Mouse (Mus musculus) cerebellum, adult 9-11 months (tissue): ENCODE data around the gene Tulp1.
"Not testable (repeated sequence)": the region's sequence is repeated elsewhere in the genome, so short reads cannot be mapped to it uniquely, and the experiment has no call there.

Source experiments
- DNase-seq: peaks from one replicate; pipeline ENCODE4 v3.0.0; 2022

The Tulp1 gene

DNA sequence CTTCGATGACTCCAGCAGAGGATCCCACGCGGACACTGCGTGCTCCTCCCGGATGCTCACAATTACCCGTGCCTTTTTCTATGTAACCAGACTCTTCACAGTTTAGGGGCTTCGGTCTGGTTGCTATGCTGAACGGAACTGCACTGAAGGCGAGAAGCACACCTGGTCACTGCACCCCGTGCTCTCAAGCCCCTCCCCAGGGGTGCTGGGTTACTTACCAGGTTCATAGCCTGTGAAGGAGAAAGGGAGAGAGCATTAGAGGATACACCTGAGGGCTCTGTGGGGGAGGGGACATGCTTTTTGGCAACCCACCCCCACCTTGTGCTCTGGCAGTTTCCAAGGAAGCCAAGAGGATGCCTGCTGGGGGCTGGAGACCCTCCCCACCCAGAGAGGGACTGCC is 29.8 kb downstream of the Tulp1 start:
- no peak for DNase-seq

DNA sequence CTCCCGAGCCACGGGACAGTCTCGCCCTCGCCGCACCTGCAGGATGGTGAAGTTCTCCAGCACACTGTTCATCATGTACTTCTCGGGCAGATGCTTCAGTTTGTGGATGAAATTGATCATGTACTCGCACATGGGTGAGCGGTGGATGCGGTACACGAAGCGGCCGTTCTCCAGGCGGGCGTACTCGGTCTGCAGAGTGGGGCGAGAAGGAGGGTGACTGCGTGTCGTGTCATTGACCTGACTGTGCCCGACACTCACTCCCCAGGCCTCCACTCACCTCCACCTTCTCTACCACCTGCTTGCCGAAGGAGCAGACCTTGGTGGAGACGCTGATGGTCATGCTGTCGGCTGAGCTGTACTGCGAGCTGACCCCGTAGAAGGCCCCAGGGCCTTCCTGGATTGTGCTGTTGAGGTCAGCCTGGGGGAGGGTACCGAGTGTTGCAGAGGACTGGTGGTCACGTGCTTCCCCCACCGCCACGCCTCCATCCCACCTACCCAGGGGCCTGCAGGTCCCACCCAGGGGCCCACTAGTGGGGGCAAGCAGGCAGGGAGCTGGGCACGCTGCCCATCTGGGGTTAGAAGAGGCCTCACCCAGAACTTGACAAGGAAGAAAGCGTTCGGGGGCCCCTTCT is 32.0 kb downstream of the Tulp1 start:
- DNase-seq = peak; percentile 24

DNA sequence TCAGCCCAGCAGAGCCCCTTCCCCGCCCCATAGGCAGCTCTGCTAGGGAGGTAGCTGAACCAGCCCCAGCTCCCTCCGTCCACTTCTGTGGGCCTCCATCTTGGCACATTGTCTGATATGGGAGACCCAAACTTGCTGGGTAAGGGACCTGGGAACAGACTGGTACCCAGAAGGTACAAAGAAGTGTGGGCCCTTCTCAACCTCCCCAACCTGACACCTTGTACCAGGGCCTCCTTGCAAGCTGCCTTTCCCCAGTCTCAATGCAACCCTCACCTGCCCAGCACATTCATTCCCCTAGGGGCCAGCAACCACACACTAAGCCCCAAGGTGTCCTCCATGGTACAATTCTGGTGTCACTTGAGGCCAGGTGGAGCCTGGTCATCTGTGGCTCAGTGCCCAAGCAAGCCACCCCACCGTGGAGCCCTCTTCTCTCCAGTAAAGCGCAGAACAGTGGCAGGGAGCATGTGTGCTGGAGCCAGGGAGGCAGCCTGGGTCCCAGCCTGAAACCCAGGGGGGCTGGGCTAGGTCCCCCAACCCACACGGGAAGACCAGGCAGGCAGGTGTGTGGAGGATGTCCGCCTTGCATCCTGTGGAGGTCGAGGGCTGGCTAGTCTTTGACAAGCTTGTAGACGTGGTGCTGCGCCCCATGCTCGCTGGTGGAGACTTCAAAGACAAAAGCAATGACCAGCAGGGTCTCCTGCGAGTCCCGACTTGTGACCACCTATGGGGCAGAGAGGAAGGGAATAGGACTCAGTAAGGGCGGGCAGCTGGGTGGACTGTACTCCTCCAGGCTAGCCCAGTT is 32.7 kb downstream of the Tulp1 start:
- peak; percentile 27 for DNase-seq

DNA sequence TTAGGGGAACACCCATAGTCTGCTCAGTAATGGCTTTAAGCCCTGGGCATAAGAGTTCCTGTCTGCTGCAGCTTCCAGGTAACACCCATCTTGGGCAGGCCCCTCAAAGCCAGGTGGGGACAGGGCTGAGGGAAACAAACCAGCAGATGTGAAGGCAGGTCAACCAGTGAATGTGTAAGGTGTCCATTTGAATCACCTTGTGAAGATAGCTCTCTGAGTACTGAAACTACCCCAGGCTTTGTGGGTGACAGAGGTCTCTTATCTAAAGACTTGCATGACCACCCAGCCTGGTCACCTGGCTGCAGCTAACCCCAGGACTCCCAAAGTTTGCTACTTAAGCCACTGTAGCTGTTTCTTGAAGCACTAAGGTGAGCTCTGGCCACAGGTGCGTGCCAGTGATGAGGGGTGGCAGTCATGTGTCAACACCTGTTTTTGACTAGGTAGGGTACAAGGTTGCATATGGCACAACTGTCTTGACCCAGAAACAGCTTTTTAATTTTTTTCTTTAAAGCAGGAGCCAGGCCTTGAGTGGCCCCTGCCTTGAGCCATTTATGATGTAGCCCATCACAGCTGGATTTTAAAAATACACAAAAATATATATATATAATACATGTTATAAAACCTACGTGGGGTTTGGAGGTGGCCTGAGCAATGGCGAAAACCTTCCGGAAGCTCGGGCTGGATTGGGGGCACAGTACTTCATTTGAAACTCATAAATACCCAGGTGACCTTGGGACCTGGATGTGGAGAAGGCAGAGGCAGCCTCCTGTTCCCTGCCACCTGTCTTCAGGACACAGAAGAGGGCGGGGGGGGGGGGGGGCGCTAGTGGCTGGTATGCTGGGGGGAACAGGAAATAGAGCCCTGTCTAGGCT is 33.5 kb downstream of the Tulp1 start:
- DNase-seq = no peak

GRCm38 (mm10) chr17:28330590-28330989 is 34.4 kb downstream of the Tulp1 start:
- not testable (repeated sequence) for DNase-seq

GRCm38 (mm10) chr17:28330232-28330546 is 34.8 kb downstream of the Tulp1 start:
- DNase-seq = no peak

- DNase-seq = peak; percentile 24
Measured at GRCm38 (mm10) chr17:28329503-28330231, 35.4 kb downstream of the Tulp1 start.

- DNase-seq = no peak
Measured at GRCm38 (mm10) chr17:28328946-28329345, 36.1 kb downstream of the Tulp1 start.

GRCm38 (mm10) chr17:28328366-28328928 is 36.6 kb downstream of the Tulp1 start, which contains the start of gene Rpl10a:
TSS of gene Rpl10a (plus strand) at chr17:28328471.
- peak; percentile 95 for DNase-seq

DNA sequence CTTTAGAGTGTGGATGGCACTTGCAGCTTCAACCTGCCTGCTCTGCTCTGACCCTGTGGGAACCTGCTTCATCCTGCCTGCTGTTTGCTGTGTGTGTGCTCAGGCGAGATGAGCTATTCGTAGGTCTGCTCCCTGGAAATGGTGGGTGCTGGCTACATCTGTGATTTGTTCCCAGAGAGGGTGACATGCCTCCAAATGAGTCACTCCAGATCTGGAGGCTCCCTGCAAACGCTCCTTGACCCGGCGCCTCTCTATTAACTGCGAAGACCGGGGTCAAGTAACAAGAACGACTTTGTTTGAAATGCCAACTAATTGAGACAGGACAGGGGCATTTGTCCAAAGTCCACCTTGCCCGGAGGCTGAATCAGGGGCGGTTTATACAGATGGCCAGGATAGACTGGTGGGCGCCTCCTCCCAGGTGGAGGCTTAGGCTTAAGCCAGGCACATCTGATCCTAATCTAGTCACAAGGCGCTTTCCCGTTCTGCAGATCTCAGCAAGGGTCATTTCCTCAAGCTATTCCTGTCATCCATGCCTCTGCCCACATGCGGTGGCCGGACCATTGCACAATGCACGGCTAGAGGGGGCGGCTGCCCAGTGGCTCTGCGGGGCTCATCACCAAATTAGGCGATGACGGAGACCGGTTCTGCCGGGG is 37.2 kb downstream of the Tulp1 start:
- DNase-seq = no peak

- DNase-seq = peak; percentile 36
Measured at GRCm38 (mm10) chr17:28326951-28327350, 38.1 kb downstream of the Tulp1 start.

DNA sequence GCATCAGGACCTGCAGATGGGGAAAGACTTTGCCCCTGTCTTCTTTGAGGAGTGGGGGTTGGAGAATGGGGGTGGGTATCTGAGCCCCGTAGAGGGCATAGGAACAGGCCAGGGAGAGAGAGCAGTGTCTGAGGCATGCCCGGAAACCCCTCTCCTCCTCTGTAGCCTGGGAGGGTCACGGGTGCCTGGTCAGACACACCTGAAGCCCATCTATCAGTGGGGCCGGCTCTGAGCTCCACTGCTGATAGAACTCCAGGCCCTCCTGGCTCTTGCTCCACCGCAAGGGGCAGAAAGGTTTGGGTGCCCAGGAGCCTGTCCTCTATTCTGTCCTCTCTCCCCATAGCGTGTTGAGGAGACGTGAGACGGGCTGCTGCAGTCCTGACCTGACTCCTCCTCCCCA is 39.3 kb downstream of the Tulp1 start:
- DNase-seq = no peak

DNA sequence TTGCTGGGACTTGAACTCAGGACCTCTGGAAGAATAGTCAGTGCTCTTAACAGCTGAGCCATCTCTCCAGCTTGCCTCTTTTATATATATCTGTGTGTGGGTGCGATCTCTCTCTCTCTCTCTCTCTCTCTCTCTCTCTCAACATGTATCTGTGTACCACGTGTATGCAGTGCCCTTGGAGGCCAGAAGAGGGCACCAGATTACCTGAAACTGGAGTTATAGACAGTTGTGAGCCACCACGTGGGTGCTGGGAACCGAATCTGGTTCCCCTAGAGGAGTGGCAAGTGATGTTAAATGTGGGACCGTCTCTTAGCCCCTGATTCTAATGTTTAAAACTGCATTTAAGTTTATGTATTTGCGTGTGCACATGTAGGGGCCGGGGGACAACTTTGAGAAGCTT is 40.6 kb downstream of the Tulp1 start:
- not testable (repeated sequence) for DNase-seq

DNA sequence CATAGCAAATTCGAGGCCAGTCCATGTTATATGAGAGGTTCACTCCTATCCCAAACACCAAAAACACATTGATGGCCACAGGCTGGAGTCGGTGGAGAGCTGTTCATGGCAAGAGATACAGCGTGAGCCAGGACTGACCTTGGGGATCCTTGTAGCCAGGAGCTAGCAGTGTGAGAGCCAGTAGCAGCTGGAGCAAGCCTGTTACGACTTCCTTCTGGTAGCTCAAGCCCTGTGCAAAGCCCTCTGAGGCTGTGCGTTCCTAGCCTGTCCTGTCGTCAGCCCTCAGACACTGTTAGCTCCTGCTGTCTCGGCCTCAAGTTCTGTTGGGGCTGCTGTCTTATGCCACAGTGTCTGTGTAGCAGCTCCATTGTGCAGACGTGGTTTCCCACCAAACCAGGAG is 41.2 kb downstream of the Tulp1 start:
- no peak for DNase-seq

DNA sequence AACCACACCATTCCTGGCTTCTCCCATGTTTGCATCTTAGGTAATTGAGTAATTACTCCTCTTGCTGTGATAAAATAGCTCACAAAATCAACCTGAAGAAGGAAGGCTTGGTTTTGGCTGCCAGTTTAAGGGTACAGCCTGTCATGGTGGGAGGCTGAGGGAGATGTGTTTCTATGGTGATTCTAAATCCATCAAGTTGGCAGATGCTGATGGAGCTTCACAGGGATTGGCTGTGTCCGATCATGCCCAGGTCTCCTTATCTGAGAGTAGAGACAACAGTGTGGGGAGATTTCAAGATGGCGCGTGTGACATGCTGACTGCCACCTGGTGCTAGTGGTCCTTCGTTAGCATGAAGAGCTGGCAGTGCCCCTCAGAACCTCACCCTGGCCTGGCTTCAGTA is 43.3 kb downstream of the Tulp1 start:
- DNase-seq = no peak

DNA sequence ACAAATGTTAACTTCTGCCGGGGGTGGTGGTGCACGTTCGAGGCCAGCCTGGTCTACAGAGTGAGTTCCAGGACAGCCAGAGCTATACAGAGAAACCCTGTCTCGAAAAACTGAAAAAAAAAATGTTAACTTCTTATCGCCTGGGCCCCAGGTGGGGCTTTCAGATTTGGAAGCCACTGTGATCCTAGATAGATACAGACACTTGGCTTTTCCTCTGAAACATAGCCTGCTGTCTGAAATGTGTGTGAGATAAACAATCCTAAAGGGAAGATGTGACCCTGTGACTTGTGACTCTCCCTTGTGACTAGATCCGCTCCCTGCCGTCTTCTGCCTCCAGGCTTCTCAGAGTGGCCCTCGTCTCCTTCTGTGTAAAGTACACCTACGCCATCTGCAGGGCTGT is 47.3 kb downstream of the Tulp1 start:
- no peak for DNase-seq

DNA sequence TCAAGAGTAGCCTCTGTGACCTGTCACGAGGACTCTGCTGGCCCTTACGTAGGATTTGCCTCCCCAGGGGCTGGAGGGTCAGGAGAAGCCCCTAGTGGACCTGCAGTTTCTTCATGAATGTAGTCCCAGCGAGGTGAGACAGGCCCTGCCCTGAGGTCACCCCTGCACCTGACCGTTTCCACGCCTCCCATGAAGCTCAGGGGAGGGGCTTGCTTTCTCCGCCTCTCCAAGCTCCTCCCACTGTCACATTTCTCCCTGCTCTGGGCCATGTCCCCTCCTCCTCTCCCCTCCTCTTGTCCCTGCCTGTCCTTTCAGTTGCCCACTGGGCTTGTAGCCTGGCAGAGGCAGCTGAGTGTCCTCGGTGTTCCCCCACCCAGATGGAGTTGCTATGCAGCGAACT is 47.9 kb downstream of the Tulp1 start:
- no peak for DNase-seq

DNA sequence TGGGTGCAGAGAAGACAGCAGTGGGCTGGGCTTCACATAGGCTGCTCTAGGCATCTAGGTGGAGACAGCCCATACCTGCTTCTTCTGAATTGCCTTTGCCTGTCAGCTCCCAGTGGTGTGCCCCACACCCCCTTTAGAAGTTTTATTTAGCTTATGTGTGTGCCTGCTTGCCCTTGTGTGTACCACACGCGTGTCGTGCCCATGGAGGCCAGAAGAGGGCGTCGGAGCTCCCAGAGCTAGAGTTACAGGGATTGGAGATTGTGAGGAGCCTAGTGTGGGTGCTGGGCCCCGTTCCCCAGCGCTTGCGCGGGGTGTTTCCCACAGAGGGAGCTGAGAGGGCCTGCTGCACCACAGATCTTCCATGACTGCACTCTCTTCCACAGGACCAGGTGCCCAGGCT is 48.5 kb downstream of the Tulp1 start:
- DNase-seq = no peak

DNA sequence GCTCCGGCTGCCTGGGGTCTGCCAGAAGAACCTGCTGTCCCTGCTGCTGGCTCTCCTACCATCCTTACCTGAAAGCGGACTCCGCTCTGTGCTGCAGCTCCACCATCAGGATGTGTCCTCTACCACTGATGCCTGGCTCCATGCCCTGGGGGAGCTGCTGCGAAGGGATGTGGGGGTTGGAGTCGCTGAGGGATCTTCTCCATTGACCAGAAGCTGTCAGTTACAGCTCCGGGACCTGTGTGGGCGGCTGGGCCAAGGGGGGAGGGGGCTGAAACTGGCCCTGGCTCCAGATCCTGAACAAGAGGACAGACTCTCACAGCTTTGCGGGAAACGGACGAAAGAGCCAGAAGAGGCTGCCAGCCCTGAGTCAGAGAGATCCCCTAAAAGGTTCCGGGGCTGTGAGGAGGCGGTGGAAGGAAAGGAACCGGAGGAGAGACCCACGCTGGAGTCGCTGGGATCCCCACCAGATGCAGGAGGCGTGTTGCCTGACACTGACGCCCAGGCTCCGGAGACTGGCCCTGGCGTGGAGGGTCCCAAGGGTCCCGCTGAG is 49.3 kb downstream of the Tulp1 start:
- DNase-seq = peak; percentile 41

- DNase-seq = no peak
Measured at GRCm38 (mm10) chr17:28313880-28314225, 51.2 kb downstream of the Tulp1 start.

DNA sequence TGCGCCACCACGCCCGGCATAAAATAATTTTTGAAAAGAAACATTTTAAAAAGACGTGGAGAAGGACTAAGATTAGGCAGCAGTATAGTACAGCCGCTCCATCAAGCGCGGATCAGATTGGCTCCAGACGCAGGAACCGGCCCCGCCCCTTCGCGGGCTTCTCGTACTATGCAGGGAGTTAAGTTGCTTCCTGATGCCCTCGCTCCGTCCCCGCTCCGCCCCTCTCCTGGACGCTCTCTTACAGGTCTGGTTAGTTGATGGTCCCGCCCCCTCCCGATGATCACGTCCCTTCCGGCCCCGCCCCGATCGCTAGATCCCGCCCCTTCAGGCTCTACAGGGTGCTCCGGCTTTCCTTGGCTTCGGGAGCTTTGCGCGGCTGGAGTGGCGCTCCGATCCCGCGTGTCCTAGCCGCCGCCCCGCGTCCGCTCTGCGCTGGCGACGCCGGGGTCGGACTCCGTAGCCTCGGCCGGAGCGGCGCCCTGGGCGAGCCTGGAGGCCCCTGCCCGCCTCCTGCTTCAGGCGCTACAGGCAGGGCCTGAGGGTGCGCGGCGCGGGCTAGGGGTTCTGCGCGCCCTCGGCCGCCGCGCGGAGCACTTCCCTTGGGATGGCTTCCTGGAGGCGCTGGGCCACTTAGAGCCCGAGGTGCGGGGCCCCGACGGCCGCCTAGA is 51.7 kb downstream of the Tulp1 start, which contains the start of gene Fance:
TSS of gene Fance (plus strand) at position 308 of the 668 bp plus-strand sequence.
- DNase-seq = peak; percentile 96
